Mouse (Mus musculus): Measurements from ENCODE around the gene Haspin. TPM values are rescaled to one million over a fixed set of nuclear protein-coding genes. Genes with fewer than 3 reads are reported as not detected.

The Haspin gene
- polyA plus RNA-seq (2012; rRNA removed) = 2.3 and 2.8 TPM in 2 replicates

GRCm38 (mm10) chr11:73137591-73138501 lies at the start of gene Haspin:
Gene Haspin (minus strand): TSS chr11:73138294.

GRCm38 (mm10) chr11:73176608-73177508 lies 38.8 kb upstream of the Haspin start, which contains the start of the genes Emc6 and Tax1bp3:
Gene Emc6 (minus strand): TSS chr11:73177037.
Gene Tax1bp3 (plus strand): TSS chr11:73177083.

GRCm38 (mm10) chr11:73159957-73160810 lies 22.1 kb upstream of the Haspin start, which contains the start of gene P2rx5:
Gene P2rx5 (plus strand): TSS chr11:73160421.

GRCm38 (mm10) chr11:73090283-73090682 lies 47.8 kb downstream of the Haspin start, which contains the start of gene Itgae:
Gene Itgae (plus strand): TSS chr11:73090583.

Other genes starting within 250 kb of the Haspin start
- 753 and 794 TPM in 2 replicates for gene Atp2a3, start 177.1 kb downstream of the Haspin start, polyA plus RNA-seq (2012; rRNA removed)
- 2.6 and 5.2 TPM in 2 replicates for gene P2rx1, start 139.2 kb downstream of the Haspin start, polyA plus RNA-seq (2012; rRNA removed)
- 3.2 and 3.6 TPM in 2 replicates for gene Camkk1, start 119.3 kb downstream of the Haspin start, polyA plus RNA-seq (2012; rRNA removed)
- 1.6 and 1.8 TPM in 2 replicates for gene Ncbp3, start 90.5 kb downstream of the Haspin start, polyA plus RNA-seq (2012; rRNA removed)
- gene Itgae, start 47.7 kb downstream of the Haspin start, polyA plus RNA-seq (2012; rRNA removed) = 1.7 and 2.6 TPM in 2 replicates
- 0.34 and 0.62 TPM in 2 replicates for gene P2rx5, start 22.1 kb upstream of the Haspin start, polyA plus RNA-seq (2012; rRNA removed)
- gene Emc6, start 38.7 kb upstream of the Haspin start, polyA plus RNA-seq (2012; rRNA removed) = 63.2 and 64.3 TPM in 2 replicates
- 147 and 171 TPM in 2 replicates for gene Tax1bp3, start 38.8 kb upstream of the Haspin start, polyA plus RNA-seq (2012; rRNA removed)
- 17.0 and 18.3 TPM in 2 replicates for gene Ctns, start 60.7 kb upstream of the Haspin start, polyA plus RNA-seq (2012; rRNA removed)
- 10.3 and 10.8 TPM in 2 replicates for gene Shpk, start 61.2 kb upstream of the Haspin start, polyA plus RNA-seq (2012; rRNA removed)
- gene Trpv1, start 96.0 kb upstream of the Haspin start, polyA plus RNA-seq (2012; rRNA removed) = 0.41 and 0.50 TPM in 2 replicates
- 4.7 and 7.5 TPM in 2 replicates for gene Trpv3, start 129.1 kb upstream of the Haspin start, polyA plus RNA-seq (2012; rRNA removed)
- gene Aspa, start 191.3 kb upstream of the Haspin start, polyA plus RNA-seq (2012; rRNA removed) = 0.41 TPM in 2 replicates
- gene Gm49340, start 191.4 kb upstream of the Haspin start, polyA plus RNA-seq (2012; rRNA removed) = not detected in 2 replicates
- not detected in 2 replicates for gene Spata22, start 191.4 kb upstream of the Haspin start, polyA plus RNA-seq (2012; rRNA removed)
- gene Olfr20, start 212.5 kb upstream of the Haspin start, polyA plus RNA-seq (2012; rRNA removed) = 0.10 TPM in 1 of 2 replicates, not detected in the other
- gene Olfr376, start 233.0 kb upstream of the Haspin start, polyA plus RNA-seq (2012; rRNA removed) = not detected in 2 replicates

All from colon, adult 2 months (tissue).